ENCODE assay signal across 9 mouse cellular contexts in genomic region chr6:52969717-52970261, GRCm38 (mm10).
A peak's percentile ranks its signal among the peaks of the same experiment; 100 is the strongest.
DNase-seq lines count a peak whose midpoint lies in the region; ATAC-seq and TF ChIP-seq lines count a peak whose summit lies in the region.
"Had no signal": no experiment of that assay in that cellular context is flagged by ENCODE, and none has a peak within 500 bp of the region (broad histone marks: within the 10 kb centered on the region; RNA-seq: fewer than 3 reads in every experiment).

No protein-coding gene starts in this region.

- peak; percentile 92 for TF ChIP-seq CTCF in forebrain, postnatal 0 days (IDR thresholded peaks at IDR 0.05; ENCODE audit: low read depth)
- TF ChIP-seq CTCF in kidney, postnatal 0 days (IDR thresholded peaks at IDR 0.05; ENCODE audit: low read depth) = peak; percentile 95

- ATAC-seq in forebrain, postnatal 0 days = peak; percentile 68
- no peak for ATAC-seq in kidney, postnatal 0 days (replicated peaks; ENCODE audit: low FRiP score, low read depth)

- no peaks in the 10 kb centered on the region for H3K4me1 ChIP-seq in forebrain, postnatal 0 days (ENCODE audit: insufficient read depth)
- H3K4me1 ChIP-seq in kidney, postnatal 0 days (replicated peaks; ENCODE audit: insufficient read depth, low read length) = 0 out of 2 replicates have a peak, but pooled peaks cover 6% of the 10 kb centered on the region
- H3K4me1 ChIP-seq: neural tube, embryonic 12.5 days had no signal

- peak; percentile 44 to 52 for DNase-seq in urinary bladder, adult 18-20 months (ENCODE audit: low spot score in 2 of 2)
- no peak for DNase-seq in urinary bladder, postnatal 10 days (ENCODE audit: low spot score)
- peak; percentile 71 for DNase-seq in cerebellum, adult 11 months
- peak; percentile 84 for DNase-seq in forebrain, postnatal 0 days
- DNase-seq in kidney, postnatal 0 days (ENCODE audit: low spot score) = peak; percentile 88
- DNase-seq in lung, adult 18-20 months = peak; percentile 41 to 56
- DNase-seq in ovary, postnatal 10 days (ENCODE audit: low spot score) = peak; percentile 40
- peak; percentile 82 for DNase-seq in thymus, postnatal 25 days

- no peak overlapping the region for H3K9ac ChIP-seq in forebrain, postnatal 0 days
- no peak overlapping the region for H3K9ac ChIP-seq in kidney, postnatal 0 days (ENCODE audit: low read depth, low read length)
- H3K9ac ChIP-seq: neural tube, embryonic 12.5 days had no signal

- no peaks in the 10 kb centered on the region for H3K36me3 ChIP-seq in forebrain, postnatal 0 days (ENCODE audit: insufficient read depth)
- no peaks in the 10 kb centered on the region for H3K36me3 ChIP-seq in kidney, postnatal 0 days (ENCODE audit: insufficient read depth, low read length)
- H3K36me3 ChIP-seq: neural tube, embryonic 12.5 days had no signal

- H3K4me2 ChIP-seq in forebrain, postnatal 0 days (ENCODE audit: low read depth) = no peak overlapping the region
- H3K4me2 ChIP-seq in kidney, postnatal 0 days (ENCODE audit: low read length) = no peak overlapping the region
- H3K4me2 ChIP-seq: neural tube, embryonic 12.5 days had no signal

- 76% methylated on average over 2 of the region's 2 CpGs for WGBS in forebrain, postnatal 0 days
- 71% methylated on average over 2 of the region's 2 CpGs for whole genome bisulfite sequencing in kidney, postnatal 0 days

- no peak overlapping the region for H3K4me3 ChIP-seq in forebrain, postnatal 0 days (ENCODE audit: low read depth, low read length)
- no peak overlapping the region for H3K4me3 ChIP-seq in kidney, postnatal 0 days (replicated peaks; ENCODE audit: low read depth, low read length)
- H3K4me3 ChIP-seq: neural tube, embryonic 12.5 days had no signal

- no peaks in the 10 kb centered on the region for H3K9me3 ChIP-seq in forebrain, postnatal 0 days (ENCODE audit: low read length)
- H3K9me3 ChIP-seq in kidney, postnatal 0 days (replicated peaks; ENCODE audit: low read length) = no peaks in the 10 kb centered on the region
- H3K9me3 ChIP-seq: neural tube, embryonic 12.5 days had no signal

- H3K27me3 ChIP-seq in forebrain, postnatal 0 days (ENCODE audit: insufficient read depth, low read length) = no peaks in the 10 kb centered on the region
- H3K27me3 ChIP-seq in kidney, postnatal 0 days (ENCODE audit: insufficient read depth, low read length) = no peaks in the 10 kb centered on the region
- H3K27me3 ChIP-seq: neural tube, embryonic 12.5 days had no signal

- no peak overlapping the region for H3K27ac ChIP-seq in forebrain, postnatal 0 days (ENCODE audit: low read depth, low read length)
- H3K27ac ChIP-seq in kidney, postnatal 0 days = no peak overlapping the region
- H3K27ac ChIP-seq: neural tube, embryonic 12.5 days had no signal
